Mouse (Mus musculus) effector memory CD4-positive, alpha-beta T cell, adult 7 months (primary cell): ENCODE measurements around the gene Cytip. TPM values are rescaled to one million over a fixed set of nuclear protein-coding genes. Genes with fewer than 3 reads are reported as not detected.

Experiments
- polyA plus RNA-seq: library from polyadenylated mRNA; unstranded; fragments of 100-300 nt; shearing (Covaris generic); gene quantifications from one replicate; pipeline ENCODE4 v1.2.1, GENCODE M21; 2017

Gene Cytip
- 839 TPM for polyA plus RNA-seq

DNA sequence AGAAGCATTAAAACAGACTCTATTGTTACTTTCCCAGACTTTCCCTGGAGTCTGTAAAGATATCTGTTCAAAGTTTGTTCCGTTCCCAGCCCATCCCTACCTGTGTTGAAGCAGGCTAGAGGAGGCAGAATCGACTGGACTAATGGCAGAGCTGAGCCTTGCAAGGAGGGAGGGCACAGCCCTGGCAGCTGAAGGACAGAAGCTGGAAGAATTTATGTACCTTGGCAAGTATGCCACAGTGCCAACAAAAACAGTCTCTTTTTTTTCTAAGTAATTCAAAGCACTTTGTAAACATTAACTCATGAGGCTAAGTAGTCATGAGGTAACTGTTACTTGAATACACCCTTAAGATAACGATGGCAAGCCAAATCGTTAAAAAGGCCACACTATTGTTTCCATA is at the start of gene Cytip:
Gene Cytip (minus strand): TSS at position 187 of the 400 bp plus-strand sequence.

Other genes starting within 250 kb of the Cytip start
- gene Galnt5, start 197.6 kb downstream of the Cytip start, polyA plus RNA-seq = not detected
- gene Ermn, start 142.7 kb downstream of the Cytip start, polyA plus RNA-seq = 0.76 TPM
- gene Acvr1c, start 162.4 kb upstream of the Cytip start, polyA plus RNA-seq = 0.44 TPM